Comparison of ENCODE assay signal across 8 mouse cellular contexts in genomic region chr16:10784793-10785370, GRCm38 (mm10). TPM values are rescaled to one million over a fixed set of nuclear protein-coding genes. Genes with fewer than 3 reads are reported as not detected.
A peak's percentile ranks its signal among the peaks of the same experiment; 100 is the strongest.
DNase-seq lines count a peak whose midpoint lies in the region; ATAC-seq lines count a peak whose summit lies in the region.

No protein-coding gene starts in this region.

- intact Hi-C loops in gastrocnemius, postnatal 14 days (cut with DNase I; ENCODE audit: low total_unique reads) = loop anchor here (5.0 kb wide), 3 partner anchors 123 to 218 kb away; no protein-coding TSS in a partner anchor
- intact Hi-C loops in left cerebral cortex, postnatal 10 days (cut with DNase I) = loop anchor here (2.0 to 5.0 kb wide), 3 partner anchors 123 to 214 kb away; no protein-coding TSS in a partner anchor

- ATAC-seq in inflammation-experienced regulatory T-cells, adult 6 months = peak; percentile 27
- ATAC-seq in megakaryocyte progenitor cell, adult 5-6 weeks (replicated peaks; ENCODE audit: poor library complexity) = peak; percentile 64

- DNase-seq in adrenal gland, adult 18-20 months (ENCODE audit: low spot score in 2 of 2) = peak; percentile 96
- DNase-seq in embryo, embryonic 10.5 days (ENCODE audit: low spot score) = peak; percentile 91
- DNase-seq in gastrocnemius, postnatal 14 days = peak; percentile 94
- DNase-seq in left cerebral cortex, postnatal 10 days (ENCODE audit: extremely low spot score in 1 of 2, low spot score in 2 of 2) = peak; percentile 78 to 94
- peak; percentile 89 to 93 for DNase-seq in right cerebral cortex, postnatal 10 days (ENCODE audit: low spot score in 2 of 2)
- peak; percentile 94 for DNase-seq in urinary bladder, postnatal 25 days (ENCODE audit: low spot score)

RNA-seq across cellular contexts. Expression of gene Socs1, which starts 0.5 kb away (rescaled TPM):
- 1 to 10 TPM; 3.7 to 4.1 TPM for total RNA-seq in adrenal gland, adult 18-20 months (2021)
- total RNA-seq in gastrocnemius, postnatal 14 days (2021) = 1 to 10 TPM in 1 of 2 experiments, under 1 TPM in 1; 0.40 to 1.5 TPM
- 1 to 10 TPM; 3.9 to 4.7 (median 4.3) TPM for polyA plus RNA-seq in inflammation-experienced regulatory T-cells, adult 6 months (2017; shearing (Covaris generic))
- total RNA-seq in left cerebral cortex, postnatal 10 days (2021) = 1 to 10 TPM; 1.3 to 1.5 TPM
- total RNA-seq in megakaryocyte progenitor cell, adult 5-6 weeks (2015) = 0.39 and 0.59 TPM in 2 replicates
- 0.64 and 1.4 TPM in 2 replicates for total RNA-seq in megakaryocyte progenitor cell, adult 5-6 weeks (2017)

RNA-seq across cellular contexts. Expression of gene Tnp2, which starts 3.6 kb away (rescaled TPM):
- total RNA-seq in adrenal gland, adult 18-20 months (2021) = not detected
- total RNA-seq in gastrocnemius, postnatal 14 days (2021) = not detected
- polyA plus RNA-seq in inflammation-experienced regulatory T-cells, adult 6 months (2017; shearing (Covaris generic)) = 1 to 10 TPM; 6.3 to 9.8 (median 6.6) TPM
- not detected for total RNA-seq in left cerebral cortex, postnatal 10 days (2021)
- not detected in 2 replicates for total RNA-seq in megakaryocyte progenitor cell, adult 5-6 weeks (2015)
- not detected in 2 replicates for total RNA-seq in megakaryocyte progenitor cell, adult 5-6 weeks (2017)

RNA-seq across cellular contexts. Expression of gene Prm3, which starts 5.8 kb away (rescaled TPM):
- not detected for total RNA-seq in adrenal gland, adult 18-20 months (2021)
- total RNA-seq in gastrocnemius, postnatal 14 days (2021) = not detected
- not detected for polyA plus RNA-seq in inflammation-experienced regulatory T-cells, adult 6 months (2017; shearing (Covaris generic))
- total RNA-seq in left cerebral cortex, postnatal 10 days (2021) = not detected
- not detected in 2 replicates for total RNA-seq in megakaryocyte progenitor cell, adult 5-6 weeks (2015)
- not detected in 2 replicates for total RNA-seq in megakaryocyte progenitor cell, adult 5-6 weeks (2017)

RNA-seq across cellular contexts. Expression of gene Prm2, which starts 11.1 kb away (rescaled TPM):
- not detected for total RNA-seq in adrenal gland, adult 18-20 months (2021)
- not detected for total RNA-seq in gastrocnemius, postnatal 14 days (2021)
- not detected for polyA plus RNA-seq in inflammation-experienced regulatory T-cells, adult 6 months (2017; shearing (Covaris generic))
- not detected for total RNA-seq in left cerebral cortex, postnatal 10 days (2021)
- not detected in 2 replicates for total RNA-seq in megakaryocyte progenitor cell, adult 5-6 weeks (2015)
- total RNA-seq in megakaryocyte progenitor cell, adult 5-6 weeks (2017) = not detected in 2 replicates

RNA-seq across cellular contexts. Expression of gene Prm1, which starts 20.8 kb away (rescaled TPM):
- total RNA-seq in adrenal gland, adult 18-20 months (2021) = not detected
- not detected for total RNA-seq in gastrocnemius, postnatal 14 days (2021)
- 1 to 10 TPM in 1 of 3 experiments, not detected in 2; 1.1 TPM for polyA plus RNA-seq in inflammation-experienced regulatory T-cells, adult 6 months (2017; shearing (Covaris generic))
- total RNA-seq in left cerebral cortex, postnatal 10 days (2021) = not detected
- total RNA-seq in megakaryocyte progenitor cell, adult 5-6 weeks (2015) = not detected in 2 replicates
- not detected in 2 replicates for total RNA-seq in megakaryocyte progenitor cell, adult 5-6 weeks (2017)

Comparison
In these comparisons a context has a peak if more than half of its experiments do, and no peak if none do; other contexts are left out.
1. Peak in every context shown above with its lines: DNase-seq and ATAC-seq.